Mouse (Mus musculus) lung, postnatal 4 days (tissue): ENCODE results near the gene Prl2c1.
"Not testable (repeated sequence)": the region's sequence is repeated elsewhere in the genome, so short reads cannot be mapped to it uniquely, and the experiment has no call there.

Experiments
- DNase-seq, 2 experiments: peaks; one replicate each; pipeline ENCODE4 v3.0.0; 2021

The Prl2c1 gene

GRCm38 (mm10) chr13:27849042-27849441 is at the start of gene Prl2c1:
Gene Prl2c1 (plus strand): TSS chr13:27849342.
- DNase-seq = no peak

GRCm38 (mm10) chr13:27801354-27801753 is 47.8 kb upstream of the Prl2c1 start, which contains the start of gene Prl2a1:
Gene Prl2a1 (plus strand): TSS chr13:27801654.
- no peak for DNase-seq

- DNase-seq = no peak
These were observed 46.4 kb upstream of the Prl2c1 start for GRCm38 (mm10) chr13:27802765-27803164.

- DNase-seq = not testable (repeated sequence)
These were observed 55.1 kb downstream of the Prl2c1 start for GRCm38 (mm10) chr13:27904236-27904635.
